Mouse (Mus musculus): ENCODE measurements at regions not wholly inside any gene's neighbourhood (a gene's known extent, or its start where the extent isn't known, plus 50 kb on each side); places are given as distances from the start of the nearest gene placed in this dataset.

GRCm38 (mm10) chr3:63638572-63638971 is 154.9 kb upstream of the Gm34302 start:
- Histone ChIP-seq H3K27ac (ENCODE audit: insufficient read depth, low read length) (no peak overlapping the region), H3K4me3 (ENCODE audit: insufficient read depth, low read length) (no peak overlapping the region), H3K4me1 (ENCODE audit: control insufficient read depth, insufficient read depth, low read length) (no peaks in the 10 kb centered on the region)
- TF ChIP-seq CTCF (IDR thresholded peaks at IDR 0.05; ENCODE audit: borderline replicate concordance, insufficient read depth, low read length) (no peak), POLR2A (IDR thresholded peaks at IDR 0.05; ENCODE audit: low read depth, low read length) (no peak)

- no peak for TF ChIP-seq CTCF (IDR thresholded peaks at IDR 0.05; ENCODE audit: borderline replicate concordance, insufficient read depth, low read length)
- H3K4me1 ChIP-seq (ENCODE audit: control insufficient read depth, insufficient read depth, low read length): no peaks in the 10 kb centered on the region
- H3K27ac ChIP-seq (ENCODE audit: insufficient read depth, low read length): no peak overlapping the region
- H3K4me3 ChIP-seq (ENCODE audit: insufficient read depth, low read length): no peak overlapping the region
Measured at GRCm38 (mm10) chr3:63637913-63638312, 154.2 kb upstream of the Gm34302 start.

- Histone ChIP-seq H3K27ac (ENCODE audit: insufficient read depth, low read length) (no peak overlapping the region), H3K4me1 (ENCODE audit: control insufficient read depth, insufficient read depth, low read length) (no peaks in the 10 kb centered on the region), H3K4me3 (ENCODE audit: insufficient read depth, low read length) (no peak overlapping the region)
- no peak for TF ChIP-seq POLR2A (IDR thresholded peaks at IDR 0.05; ENCODE audit: low read depth, low read length)
- no peak for TF ChIP-seq CTCF (IDR thresholded peaks at IDR 0.05; ENCODE audit: borderline replicate concordance, insufficient read depth, low read length)
Measured at GRCm38 (mm10) chr3:63627724-63628123, 144.0 kb upstream of the Gm34302 start.

- H3K4me3 ChIP-seq (ENCODE audit: insufficient read depth, low read length): no peak overlapping the region
- TF ChIP-seq POLR2A (IDR thresholded peaks at IDR 0.05; ENCODE audit: low read depth, low read length) (no peak), CTCF (IDR thresholded peaks at IDR 0.05; ENCODE audit: borderline replicate concordance, insufficient read depth, low read length) (no peak)
- peaks cover 7% of the 10 kb centered on the region; the same call in 1 of the 2 replicates for H3K4me1 ChIP-seq (ENCODE audit: control insufficient read depth, insufficient read depth, low read length)
- no peak overlapping the region for H3K27ac ChIP-seq (ENCODE audit: insufficient read depth, low read length)
Measured at GRCm38 (mm10) chr3:63616127-63616526, 132.4 kb upstream of the Gm34302 start.

- Histone ChIP-seq H3K4me1 (ENCODE audit: control insufficient read depth, insufficient read depth, low read length) (peaks cover 9% of the 10 kb centered on the region; the same call in 1 of the 2 replicates), H3K27ac (ENCODE audit: insufficient read depth, low read length) (peak overlapping the region; percentile 62), H3K4me3 (ENCODE audit: insufficient read depth, low read length) (no peak overlapping the region)
- TF ChIP-seq CTCF (IDR thresholded peaks at IDR 0.05; ENCODE audit: borderline replicate concordance, insufficient read depth, low read length) (no peak), POLR2A (IDR thresholded peaks at IDR 0.05; ENCODE audit: low read depth, low read length) (no peak)
Measured at GRCm38 (mm10) chr3:63613652-63614051, 130.0 kb upstream of the Gm34302 start.

- no peak overlapping the region for H3K4me3 ChIP-seq (ENCODE audit: insufficient read depth, low read length)
- H3K4me1 ChIP-seq (ENCODE audit: control insufficient read depth, insufficient read depth, low read length): peaks cover 9% of the 10 kb centered on the region; the same call in 1 of the 2 replicates
- TF ChIP-seq CTCF (IDR thresholded peaks at IDR 0.05; ENCODE audit: borderline replicate concordance, insufficient read depth, low read length): no peak
- TF ChIP-seq POLR2A (IDR thresholded peaks at IDR 0.05; ENCODE audit: low read depth, low read length): no peak
- H3K27ac ChIP-seq (ENCODE audit: insufficient read depth, low read length): peak overlapping the region; percentile 85
Measured at GRCm38 (mm10) chr3:63612767-63613363, 129.2 kb upstream of the Gm34302 start.

GRCm38 (mm10) chr3:63610113-63610919 is 126.6 kb upstream of the Gm34302 start:
- peaks cover 9% of the 10 kb centered on the region; the same call in 1 of the 2 replicates for H3K4me1 ChIP-seq (ENCODE audit: control insufficient read depth, insufficient read depth, low read length)
- H3K4me3 ChIP-seq (ENCODE audit: insufficient read depth, low read length): no peak overlapping the region
- H3K27ac ChIP-seq (ENCODE audit: insufficient read depth, low read length): no peak overlapping the region
- no peak for TF ChIP-seq CTCF (IDR thresholded peaks at IDR 0.05; ENCODE audit: borderline replicate concordance, insufficient read depth, low read length)
- no peak for TF ChIP-seq POLR2A (IDR thresholded peaks at IDR 0.05; ENCODE audit: low read depth, low read length)

GRCm38 (mm10) chr3:63609454-63610112 is 125.9 kb upstream of the Gm34302 start:
- no peak overlapping the region for H3K4me3 ChIP-seq (ENCODE audit: insufficient read depth, low read length)
- TF ChIP-seq POLR2A (IDR thresholded peaks at IDR 0.05; ENCODE audit: low read depth, low read length) (no peak), CTCF (IDR thresholded peaks at IDR 0.05; ENCODE audit: borderline replicate concordance, insufficient read depth, low read length) (no peak)

GRCm38 (mm10) chr3:63582717-63583696 is 99.3 kb upstream of the Gm34302 start:
- Histone ChIP-seq H3K4me1 (ENCODE audit: control insufficient read depth, insufficient read depth, low read length) (no peaks in the 10 kb centered on the region), H3K27ac (ENCODE audit: insufficient read depth, low read length) (no peak overlapping the region), H3K4me3 (ENCODE audit: insufficient read depth, low read length) (no peak overlapping the region)
- TF ChIP-seq POLR2A (IDR thresholded peaks at IDR 0.05; ENCODE audit: low read depth, low read length) (no peak), CTCF (IDR thresholded peaks at IDR 0.05; ENCODE audit: borderline replicate concordance, insufficient read depth, low read length) (no peak)

More at GRCm38 (mm10) chr3:63609454-63610112, 125.9 kb upstream of the Gm34302 start:
- H3K4me1 ChIP-seq (ENCODE audit: control insufficient read depth, insufficient read depth, low read length): peaks cover 9% of the 10 kb centered on the region; the same call in 1 of the 2 replicates
- H3K27ac ChIP-seq (ENCODE audit: insufficient read depth, low read length): no peak overlapping the region

All from embryonic fibroblast, embryonic 13.5 days (primary cell).